Mouse (Mus musculus) heart, adult 9 months (tissue): ENCODE results near the gene Kctd13.
"Not testable (repeated sequence)": the region's sequence is repeated elsewhere in the genome, so short reads cannot be mapped to it uniquely, and the experiment has no call there.

Source experiments
- DNase-seq, 2 experiments: peaks; one replicate each; pipeline ENCODE4 v3.0.0; 2022; ENCODE audit warnings: low spot score in 2 of 2

Kctd13 gene

GRCm38 (mm10) chr7:126928384-126929037 lies at the start of gene Kctd13:
TSS of gene Kctd13 (plus strand) at chr7:126928879.
- DNase-seq: peak; percentile 92

GRCm38 (mm10) chr7:126881040-126881439 lies 47.6 kb upstream of the Kctd13 start:
- DNase-seq: peak; percentile 60 to 83

- no peak for DNase-seq
These were observed 44.9 kb upstream of the Kctd13 start for GRCm38 (mm10) chr7:126883731-126884181.

- peak; percentile 99 for DNase-seq
These were observed 44.2 kb upstream of the Kctd13 start, which contains the start of gene Taok2 for GRCm38 (mm10) chr7:126884286-126885164. TSS of gene Taok2 (minus strand) at chr7:126884703.

GRCm38 (mm10) chr7:126887281-126887680 lies 41.4 kb upstream of the Kctd13 start:
- DNase-seq: no peak

- DNase-seq: peak in 1 of 2 experiments; percentile 24
These were observed 39.8 kb upstream of the Kctd13 start for GRCm38 (mm10) chr7:126888852-126889251.

GRCm38 (mm10) chr7:126896912-126897311 lies 31.8 kb upstream of the Kctd13 start:
- DNase-seq: peak in 1 of 2 experiments; percentile 18

GRCm38 (mm10) chr7:126897390-126898101 lies 31.1 kb upstream of the Kctd13 start:
- DNase-seq: peak; percentile 67 to 72

GRCm38 (mm10) chr7:126898102-126898990 lies 30.3 kb upstream of the Kctd13 start:
- DNase-seq: peak; percentile 93 to 95

- DNase-seq: not testable (repeated sequence)
These were observed 28.9 kb upstream of the Kctd13 start for GRCm38 (mm10) chr7:126899781-126900180.

- DNase-seq: no peak
These were observed 23.1 kb upstream of the Kctd13 start for GRCm38 (mm10) chr7:126905590-126905989.

GRCm38 (mm10) chr7:126914844-126915243 lies 13.8 kb upstream of the Kctd13 start:
- DNase-seq: no peak

- DNase-seq: not testable (repeated sequence)
These were observed 10.3 kb upstream of the Kctd13 start for GRCm38 (mm10) chr7:126918356-126918755.

- no peak for DNase-seq
These were observed 8.7 kb upstream of the Kctd13 start for GRCm38 (mm10) chr7:126919973-126920372.

- DNase-seq: no peak
These were observed 7.1 kb upstream of the Kctd13 start for GRCm38 (mm10) chr7:126921563-126921962.

GRCm38 (mm10) chr7:126922624-126923060 lies 6.0 kb upstream of the Kctd13 start, which contains the start of gene Tmem219:
TSS of gene Tmem219 (minus strand) at chr7:126922917.
- DNase-seq: peak; percentile 75 to 79

- no peak for DNase-seq
These were observed 4.7 kb upstream of the Kctd13 start for GRCm38 (mm10) chr7:126923999-126924398.

GRCm38 (mm10) chr7:126926299-126926698 lies 2.4 kb upstream of the Kctd13 start:
- DNase-seq: no peak

- peak in 1 of 2 experiments; percentile 9 for DNase-seq
These were observed 367 bp downstream of the Kctd13 start for GRCm38 (mm10) chr7:126929046-126929445.

- no peak for DNase-seq
These were observed 4.0 kb downstream of the Kctd13 start for GRCm38 (mm10) chr7:126932652-126933051.

- no peak for DNase-seq
These were observed 12.5 kb downstream of the Kctd13 start for GRCm38 (mm10) chr7:126941171-126941570.
